Mouse (Mus musculus): ENCODE results near the gene Mtrr. TPM values are rescaled to one million over a fixed set of nuclear protein-coding genes. Genes with fewer than 3 reads are reported as not detected.

The Mtrr gene
- polyA plus RNA-seq, 1 experiment from 2014 or later = 24.7 TPM

DNA sequence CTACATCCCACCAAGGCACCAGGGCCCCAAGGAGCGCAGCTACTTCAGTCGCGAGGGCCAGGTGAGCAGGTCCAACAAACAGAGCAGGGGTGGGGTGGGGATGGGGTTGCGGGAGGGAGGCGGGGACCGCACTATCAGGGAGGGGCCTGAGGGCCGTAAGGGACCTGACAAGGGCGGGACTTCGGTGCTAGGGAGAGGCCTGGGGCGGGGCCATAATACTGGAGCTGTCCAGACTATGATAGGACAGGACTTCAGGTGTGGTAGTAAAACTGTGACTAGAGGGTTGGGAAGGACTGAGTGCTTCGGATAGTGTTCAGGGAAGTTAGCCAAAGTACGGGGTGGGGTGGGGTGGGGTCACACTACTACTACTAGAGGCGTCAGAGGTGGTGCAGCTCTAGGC, 15.7 kb upstream of the Mtrr start:
- 0 out of 2 replicates have a peak, but pooled peaks have one; percentile 17 for ATAC-seq (ENCODE audit: insufficient number of reproducible peaks, low FRiP score, low TSS enrichment, low read depth)
- H3K36me3 ChIP-seq (ENCODE audit: control insufficient read depth, insufficient read depth, low read length) = no peaks in the 10 kb centered on the region; the same call in 1 of the 2 replicates
- DNase-seq (ENCODE audit: low spot score) = no peak
- H3K9me3 ChIP-seq (ENCODE audit: control insufficient read depth, low read length) = no peaks in the 10 kb centered on the region
- 0 out of 2 replicates have a peak overlapping the region, but pooled peaks have one; percentile 2 for H3K4me3 ChIP-seq (ENCODE audit: low read depth, low read length)
- H3K27ac ChIP-seq (replicated peaks; ENCODE audit: low read depth, low read length) = no peak overlapping the region
- 12% methylated on average over 13 of the region's 13 CpGs for WGBS
- H3K4me1 ChIP-seq (ENCODE audit: control insufficient read depth, insufficient read depth, low read length) = no peaks in the 10 kb centered on the region
- no peak overlapping the region; the same call in 1 of the 2 replicates for H3K9ac ChIP-seq (ENCODE audit: low read length)
- H3K4me2 ChIP-seq (ENCODE audit: low read depth, severe bottlenecking) = peak overlapping the region; percentile 28
- H3K27me3 ChIP-seq (ENCODE audit: control insufficient read depth, insufficient read depth, low read length) = no peaks in the 10 kb centered on the region

DNA sequence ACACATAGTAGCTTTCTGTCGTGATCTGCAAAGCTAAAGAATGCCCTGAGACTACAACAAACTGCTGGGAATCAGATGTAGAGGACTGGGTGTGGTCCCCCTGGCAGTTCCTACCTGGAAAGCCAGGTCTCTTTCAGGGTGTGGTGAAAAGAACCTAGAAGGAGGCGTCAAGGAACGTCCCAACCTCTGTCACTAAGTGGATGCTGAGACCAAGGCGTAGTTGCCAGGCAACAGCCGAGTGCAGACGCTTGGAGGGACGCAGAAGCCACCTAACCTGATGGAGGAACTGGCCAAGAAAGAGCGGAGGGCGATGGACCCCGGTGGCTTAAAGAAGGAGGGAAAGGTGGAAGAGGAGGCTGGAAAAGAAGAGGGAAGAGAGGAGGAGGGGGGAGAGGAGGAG, 15.2 kb upstream of the Mtrr start, which contains the start of gene 1700001L19Rik:
Gene 1700001L19Rik (plus strand): TSS at position 223 of the 400 bp plus-strand sequence.
- H3K4me1 ChIP-seq (ENCODE audit: control insufficient read depth, insufficient read depth, low read length) = no peaks in the 10 kb centered on the region
- 0 out of 2 replicates have a peak within 1 kb of the TSS, but pooled peaks have one; percentile 2 for H3K4me3 ChIP-seq (ENCODE audit: low read depth, low read length)
- H3K36me3 ChIP-seq (ENCODE audit: control insufficient read depth, insufficient read depth, low read length) = peaks cover 4% of the 10 kb centered on the region
- H3K9ac ChIP-seq (ENCODE audit: low read length) = no peak within 1 kb of the TSS; the same call in 1 of the 2 replicates
- no peaks in the 10 kb centered on the region for H3K9me3 ChIP-seq (ENCODE audit: control insufficient read depth, low read length)
- ATAC-seq (ENCODE audit: insufficient number of reproducible peaks, low FRiP score, low TSS enrichment, low read depth) (no peak), DNase-seq (ENCODE audit: low spot score) (no peak)
- no peak within 1 kb of the TSS for H3K27ac ChIP-seq (replicated peaks; ENCODE audit: low read depth, low read length)
- H3K4me2 ChIP-seq (ENCODE audit: low read depth, severe bottlenecking) = peak within 1 kb of the TSS; percentile 28
- 15% methylated on average over 10 of the region's 10 CpGs for WGBS
- H3K27me3 ChIP-seq (ENCODE audit: control insufficient read depth, insufficient read depth, low read length) = no peaks in the 10 kb centered on the region

DNA sequence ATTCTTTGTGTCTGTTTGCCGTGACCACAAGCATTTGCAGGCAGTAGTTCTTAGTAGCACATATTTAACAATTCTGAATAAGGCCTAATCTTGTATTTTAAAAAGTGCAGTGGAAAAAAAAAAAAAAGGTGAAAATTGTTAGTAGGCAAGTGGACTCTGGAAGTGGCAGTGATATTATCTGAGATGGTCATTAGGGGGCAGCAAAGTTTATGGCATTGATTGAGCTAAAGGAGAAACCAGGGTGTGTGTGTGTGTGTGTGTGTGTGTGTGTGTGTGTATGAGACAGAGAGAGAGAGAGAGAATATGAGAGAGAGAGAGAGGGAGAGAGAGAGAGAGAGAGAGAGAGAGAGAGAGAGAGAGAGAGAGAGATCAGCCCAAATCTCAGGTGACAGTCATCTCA, 11.8 kb upstream of the Mtrr start:
- Histone ChIP-seq H3K4me3 (ENCODE audit: low read depth, low read length) (no peak overlapping the region), H3K9me3 (ENCODE audit: control insufficient read depth, low read length) (no peaks in the 10 kb centered on the region), H3K27ac (replicated peaks; ENCODE audit: low read depth, low read length) (no peak overlapping the region), H3K27me3 (ENCODE audit: control insufficient read depth, insufficient read depth, low read length) (no peaks in the 10 kb centered on the region), H3K4me2 (ENCODE audit: low read depth, severe bottlenecking) (no peak overlapping the region), H3K36me3 (ENCODE audit: control insufficient read depth, insufficient read depth, low read length) (peaks cover 14% of the 10 kb centered on the region), H3K4me1 (ENCODE audit: control insufficient read depth, insufficient read depth, low read length) (no peaks in the 10 kb centered on the region), H3K9ac (ENCODE audit: low read length) (no peak overlapping the region)
- DNase-seq (ENCODE audit: low spot score) = no peak
- WGBS = 81% methylated on average over 1 of the region's 1 CpGs
- no peak for ATAC-seq (ENCODE audit: insufficient number of reproducible peaks, low FRiP score, low TSS enrichment, low read depth)

DNA sequence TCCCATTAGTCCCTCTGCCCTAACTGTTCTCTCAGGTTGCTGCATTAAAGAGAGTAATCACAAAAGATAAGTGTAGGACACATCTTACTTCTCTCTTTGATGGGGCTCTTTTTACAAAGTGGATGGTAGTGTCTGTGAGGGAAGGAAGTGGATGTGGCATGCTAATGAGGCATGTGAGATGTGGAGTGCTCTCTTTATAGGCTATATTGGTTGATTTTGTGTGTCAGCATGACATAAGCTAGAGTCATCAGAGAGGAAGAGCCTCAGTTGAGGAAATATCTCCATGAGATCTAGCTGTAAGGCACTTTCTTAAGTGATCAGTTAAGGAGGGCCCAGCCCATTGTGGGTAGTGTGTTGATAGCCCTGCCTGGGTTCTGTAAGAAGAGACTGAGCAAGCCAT, 6.4 kb upstream of the Mtrr start:
- Histone ChIP-seq H3K9me3 (ENCODE audit: control insufficient read depth, low read length) (no peaks in the 10 kb centered on the region), H3K4me2 (ENCODE audit: low read depth, severe bottlenecking) (no peak overlapping the region), H3K36me3 (ENCODE audit: control insufficient read depth, insufficient read depth, low read length) (peaks cover 38% of the 10 kb centered on the region), H3K9ac (ENCODE audit: low read length) (no peak overlapping the region), H3K27ac (replicated peaks; ENCODE audit: low read depth, low read length) (no peak overlapping the region), H3K4me1 (ENCODE audit: control insufficient read depth, insufficient read depth, low read length) (no peaks in the 10 kb centered on the region; the same call in 1 of the 2 replicates), H3K4me3 (ENCODE audit: low read depth, low read length) (no peak overlapping the region), H3K27me3 (ENCODE audit: control insufficient read depth, insufficient read depth, low read length) (no peaks in the 10 kb centered on the region)
- no peak for ATAC-seq (ENCODE audit: insufficient number of reproducible peaks, low FRiP score, low TSS enrichment, low read depth)
- DNase-seq (ENCODE audit: low spot score) = no peak

DNA sequence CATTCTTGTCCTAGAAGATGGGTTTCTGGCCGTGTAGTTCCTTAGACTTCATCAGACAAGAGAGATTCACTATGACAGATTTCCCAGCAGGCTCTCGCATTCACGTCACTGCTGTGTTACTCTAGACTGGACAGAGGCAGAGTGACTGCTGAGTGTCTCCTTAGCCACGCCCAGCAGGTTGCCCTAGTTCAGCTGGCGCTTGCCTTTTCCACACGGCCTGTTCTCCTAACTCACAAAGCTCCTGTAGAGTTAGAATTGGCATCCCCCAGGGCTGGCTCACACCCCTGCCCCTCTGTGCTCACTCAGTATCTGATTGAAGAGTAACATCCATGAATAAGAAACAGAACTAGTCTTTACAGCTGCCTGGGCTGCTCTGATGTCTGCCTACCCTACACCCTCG, 3.5 kb upstream of the Mtrr start:
- WGBS = 91% methylated on average over 7 of the region's 7 CpGs
- no peak for ATAC-seq (ENCODE audit: insufficient number of reproducible peaks, low FRiP score, low TSS enrichment, low read depth)
- Histone ChIP-seq H3K4me2 (ENCODE audit: low read depth, severe bottlenecking) (no peak overlapping the region), H3K27ac (replicated peaks; ENCODE audit: low read depth, low read length) (no peak overlapping the region), H3K27me3 (ENCODE audit: control insufficient read depth, insufficient read depth, low read length) (no peaks in the 10 kb centered on the region), H3K4me1 (ENCODE audit: control insufficient read depth, insufficient read depth, low read length) (peaks cover 4% of the 10 kb centered on the region; the same call in 1 of the 2 replicates), H3K9me3 (ENCODE audit: control insufficient read depth, low read length) (no peaks in the 10 kb centered on the region), H3K9ac (ENCODE audit: low read length) (no peak overlapping the region), H3K36me3 (ENCODE audit: control insufficient read depth, insufficient read depth, low read length) (peaks cover 29% of the 10 kb centered on the region; the same call in 1 of the 2 replicates), H3K4me3 (ENCODE audit: low read depth, low read length) (no peak overlapping the region)
- DNase-seq (ENCODE audit: low spot score) = no peak

DNA sequence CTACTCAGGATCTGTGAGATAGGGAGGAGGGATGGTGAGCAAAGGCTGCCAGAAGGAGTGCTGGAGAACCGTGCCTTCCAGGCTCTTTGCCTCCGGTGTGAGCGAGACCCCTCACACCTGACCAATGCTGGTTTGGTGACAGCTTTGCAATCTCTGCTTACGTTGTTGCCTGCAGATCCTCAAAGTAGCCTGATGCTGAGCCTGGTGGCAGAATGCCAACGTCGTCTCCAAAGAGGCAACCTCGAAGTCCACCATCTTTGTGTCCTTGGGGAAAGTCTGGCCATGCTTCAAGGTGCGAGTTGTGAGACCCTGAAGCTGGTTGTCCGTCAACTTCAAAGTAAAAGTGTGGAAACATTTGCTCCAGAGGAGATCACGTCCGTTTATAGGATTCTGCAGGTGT, 2.0 kb upstream of the Mtrr start:
- H3K36me3 ChIP-seq (ENCODE audit: control insufficient read depth, insufficient read depth, low read length) = peaks cover 27% of the 10 kb centered on the region; the same call in 1 of the 2 replicates
- H3K4me1 ChIP-seq (ENCODE audit: control insufficient read depth, insufficient read depth, low read length) = peaks cover 4% of the 10 kb centered on the region; the same call in 1 of the 2 replicates
- WGBS = 93% methylated on average over 11 of the region's 11 CpGs
- no peaks in the 10 kb centered on the region for H3K27me3 ChIP-seq (ENCODE audit: control insufficient read depth, insufficient read depth, low read length)
- DNase-seq (ENCODE audit: low spot score) (no peak), ATAC-seq (ENCODE audit: insufficient number of reproducible peaks, low FRiP score, low TSS enrichment, low read depth) (no peak)
- H3K27ac ChIP-seq (replicated peaks; ENCODE audit: low read depth, low read length) = no peak overlapping the region
- no peak overlapping the region for H3K4me3 ChIP-seq (ENCODE audit: low read depth, low read length)
- no peak overlapping the region for H3K4me2 ChIP-seq (ENCODE audit: low read depth, severe bottlenecking)
- H3K9ac ChIP-seq (ENCODE audit: low read length) = no peak overlapping the region
- H3K9me3 ChIP-seq (ENCODE audit: control insufficient read depth, low read length) = no peaks in the 10 kb centered on the region

DNA sequence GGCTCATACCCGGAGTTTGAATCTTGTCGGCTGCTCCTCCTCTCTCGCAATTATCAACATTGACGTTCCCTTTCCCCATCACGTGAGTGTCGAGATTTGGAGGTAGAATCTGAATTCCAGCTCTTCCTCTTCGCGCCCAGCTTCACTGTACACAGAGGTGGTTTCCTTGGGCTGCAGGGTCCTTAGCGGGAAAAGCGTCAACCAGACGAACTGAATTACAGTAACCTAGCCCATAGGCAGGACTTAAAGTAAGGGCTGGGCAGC, 500 bp upstream of the Mtrr start:
- H3K36me3 ChIP-seq (ENCODE audit: control insufficient read depth, insufficient read depth, low read length) = peaks cover 18% of the 10 kb centered on the region; the same call in 1 of the 2 replicates
- peak overlapping the region; percentile 79 for H3K9ac ChIP-seq (ENCODE audit: low read length)
- H3K4me1 ChIP-seq (ENCODE audit: control insufficient read depth, insufficient read depth, low read length) = peaks cover 4% of the 10 kb centered on the region; the same call in 1 of the 2 replicates
- H3K4me3 ChIP-seq (ENCODE audit: low read depth, low read length) = peak overlapping the region; percentile 70
- DNase-seq (ENCODE audit: low spot score) = no peak
- peak; percentile 11 for ATAC-seq (ENCODE audit: insufficient number of reproducible peaks, low FRiP score, low TSS enrichment, low read depth)
- 2% methylated on average over 11 of the region's 11 CpGs for WGBS
- H3K27ac ChIP-seq (replicated peaks; ENCODE audit: low read depth, low read length) = no peak overlapping the region
- H3K27me3 ChIP-seq (ENCODE audit: control insufficient read depth, insufficient read depth, low read length) = no peaks in the 10 kb centered on the region
- no peaks in the 10 kb centered on the region for H3K9me3 ChIP-seq (ENCODE audit: control insufficient read depth, low read length)
- peak overlapping the region; percentile 53 for H3K4me2 ChIP-seq (ENCODE audit: low read depth, severe bottlenecking)

DNA sequence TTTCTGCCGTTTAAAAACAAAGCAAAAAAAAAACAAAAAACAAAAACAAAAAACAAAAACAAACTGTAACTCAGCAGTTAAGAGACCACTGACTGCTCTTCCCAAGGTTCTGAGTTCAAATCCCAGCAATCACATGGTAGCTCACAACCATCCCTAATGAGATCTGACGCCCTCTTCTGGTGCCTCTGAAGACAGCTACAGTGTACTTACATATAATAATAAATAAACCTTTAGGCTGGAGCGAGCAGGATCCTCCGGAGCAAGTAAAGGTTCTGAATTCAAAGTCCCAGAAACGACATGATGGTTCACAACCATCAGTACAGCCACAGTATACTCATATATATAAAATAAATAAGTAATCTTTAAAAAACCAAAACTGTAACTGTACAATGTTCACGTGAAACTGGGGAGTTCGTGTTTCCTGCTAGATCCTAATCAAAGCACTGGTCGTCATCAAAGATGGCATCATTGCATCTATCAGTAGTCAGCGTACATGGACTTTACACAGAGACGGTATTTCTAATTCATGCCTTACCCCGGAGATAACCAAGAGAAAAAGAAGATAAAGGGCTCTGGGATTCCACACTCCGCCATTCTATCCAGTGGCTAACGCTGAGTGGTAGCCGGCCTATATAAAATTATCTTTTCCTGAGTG, 736 bp downstream of the Mtrr start:
- Histone ChIP-seq H3K4me3 (ENCODE audit: low read depth, low read length) (peak overlapping the region; percentile 70), H3K9me3 (ENCODE audit: control insufficient read depth, low read length) (no peaks in the 10 kb centered on the region), H3K36me3 (ENCODE audit: control insufficient read depth, insufficient read depth, low read length) (peaks cover 18% of the 10 kb centered on the region; the same call in 1 of the 2 replicates), H3K4me2 (ENCODE audit: low read depth, severe bottlenecking) (peak overlapping the region; percentile 53), H3K27me3 (ENCODE audit: control insufficient read depth, insufficient read depth, low read length) (no peaks in the 10 kb centered on the region), H3K4me1 (ENCODE audit: control insufficient read depth, insufficient read depth, low read length) (peaks cover 4% of the 10 kb centered on the region; the same call in 1 of the 2 replicates), H3K27ac (replicated peaks; ENCODE audit: low read depth, low read length) (no peak overlapping the region), H3K9ac (ENCODE audit: low read length) (peak overlapping the region; percentile 79)
- WGBS = 30% methylated on average over 14 of the region's 14 CpGs
- ATAC-seq (ENCODE audit: insufficient number of reproducible peaks, low FRiP score, low TSS enrichment, low read depth) (no peak; the same call in 1 of the 2 replicates), DNase-seq (ENCODE audit: low spot score) (no peak)
